Mouse (Mus musculus) CD4-positive, CD25-positive, alpha-beta regulatory T cell, adult 9 weeks (primary cell): ENCODE data around the gene Rassf6. TPM values are rescaled to one million over a fixed set of nuclear protein-coding genes. Genes with fewer than 3 reads are reported as not detected.

ENCODE experiments used
- polyA plus RNA-seq: library from polyadenylated mRNA; unstranded; fragments of 100-300 nt; shearing (Covaris generic); gene quantifications from one replicate; pipeline ENCODE4 v1.2.1, GENCODE M21; 2017

The Rassf6 gene
- 1.7 TPM for polyA plus RNA-seq

DNA sequence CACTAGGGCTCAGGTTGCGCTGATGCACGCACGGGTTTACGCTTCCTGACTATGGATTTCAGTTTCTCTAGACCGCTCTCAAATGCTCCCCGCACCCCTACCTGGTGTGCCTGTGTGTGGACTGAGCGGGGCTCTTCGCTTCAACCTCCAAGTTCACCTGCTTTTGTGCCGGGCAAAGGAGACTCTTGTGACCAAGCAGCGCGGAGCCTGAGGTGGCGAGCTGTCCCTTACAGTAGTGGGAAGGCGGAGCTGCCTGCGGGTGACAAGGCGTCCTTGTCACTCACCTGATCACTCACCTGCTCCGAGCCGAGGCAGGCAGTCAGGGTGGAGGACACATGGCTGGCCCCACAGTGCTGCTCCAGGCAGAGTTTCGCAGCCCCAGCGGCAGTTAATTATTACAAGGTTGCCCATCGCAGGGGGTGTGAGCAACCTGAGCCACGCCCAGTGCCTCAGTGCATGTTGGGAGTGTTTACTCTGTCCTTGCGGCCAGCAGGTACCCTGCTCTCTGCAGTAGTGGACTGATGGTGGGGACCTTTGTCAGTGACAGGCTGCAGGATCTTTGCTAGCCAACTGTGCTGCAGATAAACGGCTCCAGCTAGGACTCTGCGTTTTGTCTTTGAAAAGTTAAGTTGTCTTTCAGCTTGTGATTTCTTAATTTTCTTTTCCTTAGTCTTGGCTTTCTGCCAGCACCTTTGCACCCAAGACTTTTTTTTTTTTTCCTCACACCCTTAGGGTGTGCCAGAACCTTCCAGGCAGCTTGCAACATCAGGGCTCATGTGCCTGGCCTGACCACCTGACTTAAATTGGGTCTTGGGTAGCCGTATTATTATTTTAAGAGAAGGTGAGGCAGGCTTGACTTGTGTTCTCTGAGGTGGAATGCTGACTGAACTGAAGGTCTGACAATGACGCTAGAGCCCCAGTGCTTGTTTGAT, at the start of gene Rassf6:
Gene Rassf6 (minus strand): TSS at position 372 of the 932 bp plus-strand sequence.

DNA sequence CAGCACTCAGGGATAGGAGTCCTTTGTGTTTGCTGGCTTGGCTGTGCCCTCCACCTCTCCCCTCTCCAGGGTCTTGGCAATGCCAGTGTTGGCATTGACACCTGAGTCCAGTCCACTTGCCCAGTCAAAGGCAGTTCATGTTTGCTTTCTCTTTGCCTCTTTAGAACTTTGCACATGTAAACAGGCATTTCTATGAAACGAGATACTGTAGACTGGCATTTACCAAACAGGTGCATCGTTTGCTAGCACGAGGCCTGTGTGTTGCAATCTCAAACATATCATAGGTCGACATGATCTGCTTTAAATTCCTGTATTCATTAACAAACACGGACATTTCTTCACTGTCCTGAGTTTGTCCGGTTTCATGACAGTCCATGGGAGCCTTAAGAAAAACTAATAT, 79.7 kb downstream of the Rassf6 start, which contains the start of gene 5830473C10Rik:
Gene 5830473C10Rik (plus strand): TSS at position 365 of the 400 bp plus-strand sequence.

Other genes starting within 250 kb of the Rassf6 start
- gene Alb, start 179.8 kb downstream of the Rassf6 start, polyA plus RNA-seq: not detected
- gene Afp, start 149.9 kb downstream of the Rassf6 start, polyA plus RNA-seq: 12.0 TPM
- gene Afm, start 121.7 kb downstream of the Rassf6 start, polyA plus RNA-seq: 0.87 TPM
- not detected for gene 5830473C10Rik, start 79.5 kb downstream of the Rassf6 start, polyA plus RNA-seq
- gene Cxcl5, start 118.7 kb upstream of the Rassf6 start, polyA plus RNA-seq: not detected
- not detected for gene Ppbp, start 127.9 kb upstream of the Rassf6 start, polyA plus RNA-seq
- not detected for gene Pf4, start 131.8 kb upstream of the Rassf6 start, polyA plus RNA-seq
- gene Cxcl3, start 145.4 kb upstream of the Rassf6 start, polyA plus RNA-seq: 0.82 TPM
- not detected for gene Cxcl15, start 153.9 kb upstream of the Rassf6 start, polyA plus RNA-seq